In genomic region chr15:91202486-91202885, GRCm38 (mm10) we compare ENCODE assay signal across 35 mouse cellular contexts. TPM values are rescaled to one million over a fixed set of nuclear protein-coding genes. Genes with fewer than 3 reads are reported as not detected.
"Had no signal": no experiment of that assay in that cellular context is flagged by ENCODE, and none has a peak within 500 bp of the region (broad histone marks: within the 10 kb centered on the region; RNA-seq: fewer than 3 reads in every experiment).

No protein-coding gene starts in this region.

- ATAC-seq: forebrain, embryonic 13.5 days; forebrain, embryonic 14.5 days; forebrain, embryonic 15.5 days; forebrain, embryonic 16.5 days; forebrain, postnatal 0 days had no signal

- DNase-seq: cerebellum, adult 2 months; cerebellum, adult 8-10 months; cerebellum, adult 9-10 months; cerebellum, adult 9-11 months; cerebellum, postnatal 10 days; cerebellum, postnatal 14 days; cerebellum, postnatal 25 days; cerebellum, postnatal 36 days; embryo, embryonic 11 days; forebrain, postnatal 0 days; gastrocnemius, adult 2 months; gastrocnemius, postnatal 10 days; gastrocnemius, postnatal 14 days; gastrocnemius, postnatal 25 days; gastrocnemius, postnatal 36 days; heart, adult 11 months; heart, adult 18-20 months; heart, adult 2 months had no signal

- H3K27ac ChIP-seq: embryonic facial prominence, embryonic 10.5 days; embryonic facial prominence, embryonic 12.5 days; embryonic facial prominence, embryonic 13.5 days; embryonic facial prominence, embryonic 15.5 days; forebrain, embryonic 10.5 days; forebrain, embryonic 12.5 days; forebrain, embryonic 13.5 days; forebrain, embryonic 15.5 days; gastrocnemius, adult 2 months; heart, adult 2 months had no signal

- H3K27me3 ChIP-seq: embryonic facial prominence, embryonic 12.5 days; embryonic facial prominence, embryonic 13.5 days; embryonic facial prominence, embryonic 15.5 days; forebrain, embryonic 12.5 days; forebrain, embryonic 13.5 days; forebrain, embryonic 15.5 days had no signal

- H3K9me3 ChIP-seq: embryonic facial prominence, embryonic 10.5 days; embryonic facial prominence, embryonic 12.5 days; embryonic facial prominence, embryonic 13.5 days; embryonic facial prominence, embryonic 15.5 days; forebrain, embryonic 10.5 days; forebrain, embryonic 12.5 days; forebrain, embryonic 13.5 days; forebrain, embryonic 15.5 days had no signal

- H3K4me1 ChIP-seq: embryonic facial prominence, embryonic 10.5 days; embryonic facial prominence, embryonic 12.5 days; embryonic facial prominence, embryonic 13.5 days; embryonic facial prominence, embryonic 15.5 days; forebrain, embryonic 12.5 days; forebrain, embryonic 13.5 days; forebrain, embryonic 15.5 days had no signal

- H3K4me3 ChIP-seq: embryonic facial prominence, embryonic 10.5 days; embryonic facial prominence, embryonic 12.5 days; embryonic facial prominence, embryonic 13.5 days; embryonic facial prominence, embryonic 15.5 days; erythroblast, embryonic 14.5 days; forebrain, embryonic 10.5 days; forebrain, embryonic 12.5 days; forebrain, embryonic 13.5 days; forebrain, embryonic 15.5 days; gastrocnemius, adult 2 months; heart, adult 2 months had no signal

- H3K4me2 ChIP-seq: embryonic facial prominence, embryonic 12.5 days; embryonic facial prominence, embryonic 13.5 days; embryonic facial prominence, embryonic 15.5 days; forebrain, embryonic 12.5 days; forebrain, embryonic 13.5 days; forebrain, embryonic 15.5 days had no signal

- H3K36me3 ChIP-seq: embryonic facial prominence, embryonic 10.5 days; embryonic facial prominence, embryonic 12.5 days; embryonic facial prominence, embryonic 13.5 days; embryonic facial prominence, embryonic 15.5 days; forebrain, embryonic 10.5 days; forebrain, embryonic 12.5 days; forebrain, embryonic 15.5 days had no signal

- H3K9ac ChIP-seq: embryonic facial prominence, embryonic 12.5 days; embryonic facial prominence, embryonic 13.5 days; embryonic facial prominence, embryonic 15.5 days; forebrain, embryonic 12.5 days; forebrain, embryonic 13.5 days; forebrain, embryonic 15.5 days; forebrain, postnatal 0 days had no signal

RNA-seq across cellular contexts. Expression of gene CN725425, which starts 3.2 kb away (rescaled TPM):
- total RNA-seq: common myeloid progenitor, adult 5-6 weeks; forebrain, postnatal 0 days; gastrocnemius, adult 18-20 months; gastrocnemius, adult 2 months; gastrocnemius, postnatal 25 days; gastrocnemius, postnatal 36 days; gastrocnemius, postnatal 4 days had no signal
- polyA plus RNA-seq: embryonic facial prominence, embryonic 10.5 days; embryonic facial prominence, embryonic 11.5 days; embryonic facial prominence, embryonic 12.5 days; embryonic facial prominence, embryonic 13.5 days; embryonic facial prominence, embryonic 14.5 days; embryonic facial prominence, embryonic 15.5 days; erythroblast, embryonic 14.5 days; forebrain, embryonic 10.5 days; forebrain, embryonic 12.5 days; forebrain, embryonic 13.5 days; forebrain, embryonic 14.5 days; forebrain, embryonic 15.5 days; forebrain, embryonic 16.5 days; gonadal fat pad, adult 2 months had no signal

RNA-seq across cellular contexts. Expression of gene Abcd2, which starts 10.9 kb away (rescaled TPM):
- polyA plus RNA-seq: erythroblast, embryonic 14.5 days had no signal
